Mouse (Mus musculus) c-Kit-positive CD71-positive TER-119-negative erythroid progenitor cells, embryonic 14.5 days (primary cell): ENCODE data around the gene Galr3.
A peak's percentile ranks its signal among the peaks of the same experiment; 100 is the strongest.

Source experiments
- DNase-seq: peaks from one replicate; pipeline ENCODE4 v3.0.0-alpha.2; 2013; ENCODE audit warnings: low read depth

Gene Galr3

DNA sequence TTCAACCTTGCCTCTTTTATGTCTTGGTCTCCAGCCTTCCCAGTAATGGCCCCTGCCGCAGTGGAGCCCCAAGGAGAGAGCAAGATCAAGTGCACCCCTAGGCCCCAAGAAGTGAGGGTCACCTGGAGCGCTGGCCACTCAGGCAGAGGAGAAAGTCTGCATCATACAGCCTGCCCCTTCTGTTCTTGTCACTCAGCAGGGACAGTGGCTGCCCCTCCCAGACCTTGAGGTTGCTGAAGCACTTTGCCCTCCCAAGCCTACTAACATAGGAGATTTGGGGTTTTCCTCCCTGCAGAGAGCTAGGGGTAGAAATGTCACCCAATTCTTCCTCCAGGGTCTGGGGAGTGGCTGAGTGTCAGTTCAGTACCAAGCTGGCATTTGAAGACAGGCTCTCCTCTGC lies 10.7 kb downstream of the Galr3 start:
- no peak for DNase-seq

DNA sequence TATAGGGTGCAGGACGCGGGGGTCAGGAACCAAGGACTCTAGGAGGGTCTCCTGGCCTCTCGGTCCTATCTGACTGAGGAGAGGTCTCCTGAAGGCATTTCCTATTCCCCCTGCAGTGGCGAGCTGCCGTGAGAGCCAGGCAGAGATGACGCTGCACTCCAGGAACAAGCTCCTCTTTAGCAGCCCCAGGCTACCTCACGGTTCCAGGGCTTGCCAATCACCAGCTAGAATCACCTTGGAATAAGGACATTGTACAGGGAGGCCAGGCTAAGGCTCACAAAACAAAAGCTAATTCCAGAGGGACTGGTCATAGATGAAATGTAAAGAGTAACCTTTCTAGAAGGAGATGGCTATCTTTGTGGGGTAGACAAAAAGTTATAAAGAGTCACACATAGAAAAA lies 14.9 kb downstream of the Galr3 start:
- no peak for DNase-seq

- DNase-seq: no peak
Measured at GRCm38 (mm10) chr15:79057850-79058249, 16.2 kb downstream of the Galr3 start.

DNA sequence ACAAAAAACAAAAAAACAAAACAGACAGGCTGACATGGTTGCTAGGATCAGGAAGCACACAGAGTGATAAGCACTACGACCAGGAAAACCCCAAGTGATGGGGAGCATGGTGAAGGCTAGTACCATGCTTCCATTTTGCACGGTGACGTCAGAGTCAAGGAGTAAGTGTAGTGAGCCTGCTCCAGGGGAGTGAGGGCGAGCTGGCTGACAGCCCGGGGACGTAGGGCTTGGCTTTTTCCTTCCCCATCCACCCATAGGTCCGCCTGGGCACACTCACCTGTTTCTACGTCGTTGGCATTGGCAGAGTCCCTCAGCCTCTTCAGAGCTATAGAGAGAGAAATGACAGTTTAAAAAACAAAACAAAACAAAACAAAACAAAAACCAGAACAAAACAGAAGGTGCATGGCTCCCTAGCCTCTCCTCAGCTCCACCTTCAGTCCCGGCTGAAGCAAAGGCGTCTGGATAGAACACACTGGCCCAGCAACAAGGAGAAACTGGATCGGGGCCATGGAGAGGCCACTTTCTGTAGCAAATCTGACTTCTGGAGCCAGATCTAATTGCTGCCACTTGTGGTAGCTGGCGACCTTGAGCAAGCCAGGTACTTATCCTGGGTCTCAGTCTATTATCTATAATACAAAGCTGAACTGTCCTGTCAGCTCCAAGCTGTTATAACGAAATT lies 19.3 kb downstream of the Galr3 start:
- DNase-seq: no peak

DNA sequence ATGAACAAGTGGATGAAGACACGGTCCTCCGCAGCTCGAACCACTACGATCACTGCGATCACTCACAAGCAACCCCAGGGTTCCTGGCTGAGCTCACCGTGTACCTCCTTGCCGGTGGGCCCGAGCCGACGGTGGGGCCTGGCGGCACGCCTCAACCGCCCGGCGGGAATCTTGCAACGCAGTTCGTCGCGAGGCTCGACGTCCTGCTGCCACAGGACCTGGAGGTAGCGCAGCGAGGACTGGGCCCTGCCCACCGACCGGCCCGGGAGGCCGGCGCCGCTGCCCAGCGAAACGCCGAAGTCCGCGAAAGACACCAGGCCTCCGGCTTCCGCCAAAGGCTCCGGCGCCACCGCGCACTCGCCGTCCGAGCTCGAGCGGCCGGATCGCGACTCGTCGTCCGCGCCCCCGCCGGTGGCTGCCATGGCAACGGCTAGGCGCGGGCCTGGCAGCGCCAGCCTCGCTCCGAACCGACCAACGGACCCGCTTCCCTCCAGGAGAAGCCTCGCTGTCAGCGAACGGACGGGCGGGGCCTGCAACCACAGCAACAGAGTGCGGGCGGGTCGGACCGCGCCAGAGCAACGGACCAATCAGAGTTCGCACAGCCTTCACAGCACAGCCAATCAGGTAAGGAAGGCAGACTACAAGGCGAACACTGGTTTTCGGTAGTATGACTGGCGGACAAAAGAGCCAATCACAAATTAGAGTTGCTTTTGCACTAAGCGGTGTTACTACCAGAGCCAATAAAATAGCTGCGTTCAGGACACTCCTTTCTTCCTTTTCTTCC lies 20.9 kb downstream of the Galr3 start, which contains the start of gene Ankrd54:
TSS of gene Ankrd54 (minus strand) at position 518 of the 784 bp plus-strand sequence.
- peak; percentile 99 for DNase-seq

DNA sequence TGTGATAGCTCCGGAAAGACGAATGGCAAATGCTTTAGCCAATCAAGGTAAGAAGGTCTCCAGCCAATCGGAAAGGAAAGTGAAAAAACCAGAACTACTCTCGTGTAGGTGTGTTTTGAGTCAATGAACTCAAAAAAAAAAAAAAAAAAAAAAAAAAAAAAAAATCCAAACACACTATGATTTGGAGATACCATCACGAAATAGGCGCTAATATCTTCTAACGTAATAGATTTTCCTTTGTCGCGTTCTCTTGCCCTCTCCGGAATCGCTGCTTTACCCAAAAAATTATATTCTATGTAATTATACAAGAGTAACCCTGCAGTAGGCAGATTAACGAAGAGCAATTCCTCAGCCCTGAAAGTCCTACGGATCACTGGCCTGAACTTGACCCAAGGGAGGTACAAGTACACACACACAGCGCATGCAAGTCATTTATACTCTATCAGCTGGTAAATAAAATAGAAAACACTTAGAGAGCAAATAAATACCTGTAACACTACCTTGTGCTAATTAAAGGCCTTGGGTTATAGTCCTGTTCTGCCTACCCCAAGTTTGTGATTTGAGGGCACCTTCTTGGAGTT lies 21.6 kb downstream of the Galr3 start:
- DNase-seq: no peak

DNA sequence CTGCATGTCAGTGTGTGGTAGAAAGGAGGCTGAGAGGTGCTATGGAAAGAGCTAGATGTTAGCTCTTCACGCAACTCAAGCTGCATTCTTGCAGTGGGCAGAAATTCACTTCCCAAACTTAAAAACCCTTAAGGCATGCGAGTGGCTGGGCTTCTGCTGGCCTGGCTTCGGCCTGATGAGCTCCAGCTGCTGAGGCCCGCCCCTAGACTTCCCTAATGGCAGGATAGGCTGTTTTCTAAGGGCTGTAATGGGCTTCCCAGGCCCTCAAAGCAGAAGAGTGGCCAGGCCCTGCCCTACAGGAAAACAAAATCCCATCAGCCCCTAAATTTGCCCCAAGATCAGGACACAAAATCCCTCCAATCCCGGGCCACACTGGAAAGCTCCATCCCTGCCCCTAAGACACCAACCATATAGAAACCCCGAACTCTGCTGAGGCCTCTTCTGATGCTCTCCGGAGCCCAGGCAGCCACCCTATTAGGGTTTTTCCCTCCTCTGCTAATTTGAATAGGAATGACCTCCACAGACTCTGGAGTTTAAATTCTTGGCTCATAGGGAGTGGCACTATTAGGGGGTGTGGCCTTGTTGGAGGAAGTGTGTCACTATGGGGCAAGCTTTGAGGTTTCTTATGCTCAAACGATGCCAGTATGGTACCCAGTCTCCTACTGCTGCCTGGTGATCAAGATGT lies 23.5 kb downstream of the Galr3 start:
- DNase-seq: no peak

- DNase-seq: no peak
Measured at GRCm38 (mm10) chr15:79066276-79066675, 24.6 kb downstream of the Galr3 start.

DNA sequence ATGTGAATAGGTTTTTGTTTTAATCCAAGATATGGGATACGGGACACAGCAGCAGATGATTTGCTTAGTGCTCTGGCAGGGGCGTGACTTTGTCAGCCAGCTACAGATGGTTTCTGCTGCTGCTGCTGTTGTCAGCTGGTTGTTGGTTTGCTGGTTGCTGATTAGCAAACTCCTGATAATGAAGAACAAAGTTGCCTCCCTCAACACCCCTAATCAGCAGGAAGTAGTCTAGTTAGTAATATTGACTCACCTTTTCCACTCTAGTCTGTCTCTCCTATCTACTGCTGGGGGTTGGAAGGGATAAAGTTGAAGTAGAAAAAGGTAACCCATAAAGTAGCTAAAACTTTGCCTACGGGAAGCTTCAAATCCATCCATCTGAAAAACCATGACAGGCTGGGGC lies 25.9 kb downstream of the Galr3 start:
- no peak for DNase-seq

DNA sequence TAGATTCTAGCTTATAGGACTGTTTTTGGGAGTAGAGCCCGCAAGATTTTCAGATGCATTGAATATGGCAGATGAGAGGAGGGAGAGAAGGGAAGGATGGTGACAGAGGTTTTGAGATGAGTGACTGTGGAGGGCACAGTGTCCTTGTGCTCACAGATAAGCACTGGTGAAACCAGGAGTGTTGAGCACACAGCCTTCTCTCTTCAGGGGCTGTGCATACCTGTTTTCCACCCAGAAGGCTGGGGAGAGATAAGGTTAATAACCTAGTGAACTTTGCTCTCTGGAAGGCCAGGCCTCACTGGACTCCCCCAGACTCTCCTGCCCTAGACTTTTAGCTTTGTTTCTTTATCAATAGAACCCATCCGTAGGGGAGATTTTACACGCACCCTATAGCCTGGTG lies 26.7 kb downstream of the Galr3 start:
- no peak for DNase-seq

- DNase-seq: no peak
Measured at GRCm38 (mm10) chr15:79071117-79072039, 29.7 kb downstream of the Galr3 start.

- DNase-seq: no peak
Measured at GRCm38 (mm10) chr15:79073752-79074151, 32.1 kb downstream of the Galr3 start.

GRCm38 (mm10) chr15:79074446-79074845 lies 32.8 kb downstream of the Galr3 start:
- DNase-seq: no peak

DNA sequence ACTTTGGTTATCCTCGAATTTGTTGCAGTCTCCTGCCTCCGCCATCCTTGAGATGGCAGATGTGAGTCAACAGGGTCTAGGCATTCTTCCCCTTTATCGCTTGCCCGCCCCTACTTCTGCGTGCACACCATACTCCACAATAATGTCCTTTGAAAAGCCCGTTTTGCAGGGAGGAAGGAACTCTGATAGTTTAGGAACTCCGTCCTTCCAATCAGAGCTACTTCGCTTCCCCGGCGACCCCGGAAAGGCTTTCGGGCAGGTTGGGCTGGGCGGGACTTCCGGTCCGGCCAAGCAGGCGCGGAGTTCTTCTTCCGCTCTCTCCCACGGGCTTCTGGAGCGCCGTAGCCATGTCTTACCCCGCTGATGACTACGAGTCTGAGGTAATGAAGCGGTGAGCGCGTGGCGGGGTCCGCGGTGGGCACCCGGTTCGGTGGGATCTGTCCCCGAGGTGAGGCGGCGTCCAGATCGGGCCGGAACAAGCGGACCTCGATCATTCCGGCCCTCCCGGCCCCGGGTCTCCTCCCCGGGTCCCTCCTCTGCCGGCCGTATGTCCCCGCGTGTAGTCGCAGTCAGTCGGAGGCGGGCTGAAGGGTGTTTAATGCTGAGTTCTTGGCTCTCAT lies 33.3 kb downstream of the Galr3 start, which contains the start of gene Eif3l:
TSS of gene Eif3l (plus strand) at position 267 of the 620 bp plus-strand sequence.
- DNase-seq: peak; percentile 72

GRCm38 (mm10) chr15:79075658-79076365 lies 34.1 kb downstream of the Galr3 start:
- no peak for DNase-seq

GRCm38 (mm10) chr15:79079567-79079966 lies 37.9 kb downstream of the Galr3 start:
- no peak for DNase-seq

GRCm38 (mm10) chr15:79092284-79092683 lies 50.6 kb downstream of the Galr3 start:
- no peak for DNase-seq
